Mouse (Mus musculus): ENCODE results near the gene Parp1. TPM values are rescaled to one million over a fixed set of nuclear protein-coding genes. Genes with fewer than 3 reads are reported as not detected.

The Parp1 gene
- polyA plus RNA-seq, 1 experiment, result 29.2 TPM

- H3ac ChIP-seq (ENCODE audit: control insufficient read depth, insufficient read length), result peak overlapping the region; percentile 50
- no peaks in the 10 kb centered on the region for H3K27me3 ChIP-seq (ENCODE audit: control insufficient read depth, insufficient read depth, insufficient read length)
- H3K4me3 ChIP-seq, result peak overlapping the region; percentile 45
- no peaks in the 10 kb centered on the region for H3K36me3 ChIP-seq (ENCODE audit: control insufficient read depth, insufficient read depth)
- peaks cover 30% of the 10 kb centered on the region for H3K79me2 ChIP-seq (ENCODE audit: control insufficient read depth, insufficient read depth)
- H3K4me2 ChIP-seq (ENCODE audit: low read depth), result peak overlapping the region; percentile 84
- no peak for TF ChIP-seq MYOG (IDR thresholded peaks at IDR 0.05; ENCODE audit: control insufficient read depth in 1 of 3, insufficient read depth in 1 of 3, insufficient read length in 2 of 3, low read depth in 2 of 3)
- no peak for TF ChIP-seq USF1 (IDR thresholded peaks at IDR 0.05; ENCODE audit: low read depth)
- no peak for TF ChIP-seq SRF (IDR thresholded peaks at IDR 0.05; ENCODE audit: control insufficient read depth, insufficient read length, low read depth)
- TF ChIP-seq POLR2A (IDR thresholded peaks at IDR 0.05; ENCODE audit: insufficient read length, low read depth), result no peak
- TF ChIP-seq TCF12 (IDR thresholded peaks at IDR 0.05; ENCODE audit: insufficient read depth, poor library complexity, severe bottlenecking), result no peak
- no peak for TF ChIP-seq MAX (IDR thresholded peaks at IDR 0.05; ENCODE audit: low read depth)
- no peak for TF ChIP-seq CEBPB (IDR thresholded peaks at IDR 0.05; ENCODE audit: insufficient read depth, poor library complexity, severe bottlenecking)
- TF ChIP-seq TCF3 (IDR thresholded peaks at IDR 0.05; ENCODE audit: insufficient read length, low read depth), result no peak
- no peak for TF ChIP-seq MYOD1 (IDR thresholded peaks at IDR 0.05; ENCODE audit: control insufficient read depth in 1 of 3, insufficient read length in 2 of 3, low read depth in 2 of 3)
These were observed 71.0 kb downstream of the Parp1 start for GRCm38 (mm10) chr1:180639416-180640401.

GRCm38 (mm10) chr1:180640605-180641125 is 71.9 kb downstream of the Parp1 start:
- no peaks in the 10 kb centered on the region for H3K36me3 ChIP-seq (ENCODE audit: control insufficient read depth, insufficient read depth)
- H3K4me2 ChIP-seq (ENCODE audit: low read depth), result peak overlapping the region; percentile 84
- TF ChIP-seq MYOD1 (IDR thresholded peaks at IDR 0.05; ENCODE audit: control insufficient read depth in 1 of 3, insufficient read length in 2 of 3, low read depth in 2 of 3), result no peak
- TF ChIP-seq REST (IDR thresholded peaks at IDR 0.05; ENCODE audit: insufficient read depth, insufficient read length), result no peak
- no peak for TF ChIP-seq MAX (IDR thresholded peaks at IDR 0.05; ENCODE audit: low read depth)
- no peak for TF ChIP-seq E2F4 (IDR thresholded peaks at IDR 0.05; ENCODE audit: insufficient read depth)
- TF ChIP-seq MYOG (IDR thresholded peaks at IDR 0.05; ENCODE audit: control insufficient read depth in 1 of 3, insufficient read depth in 1 of 3, insufficient read length in 2 of 3, low read depth in 2 of 3), result no peak
- no peak for TF ChIP-seq TCF3 (IDR thresholded peaks at IDR 0.05; ENCODE audit: insufficient read length, low read depth)
- no peak for TF ChIP-seq CEBPB (IDR thresholded peaks at IDR 0.05; ENCODE audit: insufficient read depth, poor library complexity, severe bottlenecking)
- H3K79me2 ChIP-seq (ENCODE audit: control insufficient read depth, insufficient read depth), result peaks cover 39% of the 10 kb centered on the region
- H3K4me3 ChIP-seq, result peak overlapping the region; percentile 45
- peak overlapping the region; percentile 50 for H3ac ChIP-seq (ENCODE audit: control insufficient read depth, insufficient read length)
- H3K27me3 ChIP-seq (ENCODE audit: control insufficient read depth, insufficient read depth, insufficient read length), result no peaks in the 10 kb centered on the region

- Histone ChIP-seq H3K79me2 (ENCODE audit: control insufficient read depth, insufficient read depth) (peaks cover 44% of the 10 kb centered on the region), H3ac (ENCODE audit: control insufficient read depth, insufficient read length) (peak within 1 kb of the TSS; percentile 50), H3K4me2 (ENCODE audit: low read depth) (peak within 1 kb of the TSS; percentile 91), H3K36me3 (ENCODE audit: control insufficient read depth, insufficient read depth) (no peaks in the 10 kb centered on the region), H3K27me3 (ENCODE audit: control insufficient read depth, insufficient read depth, insufficient read length) (no peaks in the 10 kb centered on the region), H3K4me3 (peak within 1 kb of the TSS; percentile 45)
- TF ChIP-seq MYOD1 (IDR thresholded peaks at IDR 0.05; ENCODE audit: control insufficient read depth in 1 of 3, insufficient read length in 2 of 3, low read depth in 2 of 3) (no peak), TCF3 (IDR thresholded peaks at IDR 0.05; ENCODE audit: insufficient read length, low read depth) (no peak), TCF12 (IDR thresholded peaks at IDR 0.05; ENCODE audit: insufficient read depth, poor library complexity, severe bottlenecking) (no peak), MAX (IDR thresholded peaks at IDR 0.05; ENCODE audit: low read depth) (no peak), MYOG (IDR thresholded peaks at IDR 0.05; ENCODE audit: control insufficient read depth in 1 of 3, insufficient read depth in 1 of 3, insufficient read length in 2 of 3, low read depth in 2 of 3) (no peak), USF1 (IDR thresholded peaks at IDR 0.05; ENCODE audit: low read depth) (no peak), POLR2AphosphoS2 (IDR thresholded peaks at IDR 0.05; ENCODE audit: insufficient read length, low read depth) (peak; percentile 60), SRF (IDR thresholded peaks at IDR 0.05; ENCODE audit: control insufficient read depth, insufficient read length, low read depth) (no peak), REST (IDR thresholded peaks at IDR 0.05; ENCODE audit: insufficient read depth, insufficient read length) (no peak), E2F4 (IDR thresholded peaks at IDR 0.05; ENCODE audit: insufficient read depth) (peak; percentile 99), POLR2A (IDR thresholded peaks at IDR 0.05; ENCODE audit: insufficient read length, low read depth) (peak; percentile 67), CEBPB (IDR thresholded peaks at IDR 0.05; ENCODE audit: insufficient read depth, poor library complexity, severe bottlenecking) (no peak)
These were observed 72.4 kb downstream of the Parp1 start, which contains the start of gene Lin9 for GRCm38 (mm10) chr1:180641137-180641517. Gene Lin9, plus strand, starts transcription at chr1:180641150.

GRCm38 (mm10) chr1:180641518-180642227 is 72.9 kb downstream of the Parp1 start:
- Histone ChIP-seq H3K4me3 (peak overlapping the region; percentile 45), H3ac (ENCODE audit: control insufficient read depth, insufficient read length) (peak overlapping the region; percentile 50), H3K27me3 (ENCODE audit: control insufficient read depth, insufficient read depth, insufficient read length) (no peaks in the 10 kb centered on the region), H3K4me2 (ENCODE audit: low read depth) (peak overlapping the region; percentile 91), H3K79me2 (ENCODE audit: control insufficient read depth, insufficient read depth) (peaks cover 49% of the 10 kb centered on the region), H3K36me3 (ENCODE audit: control insufficient read depth, insufficient read depth) (no peaks in the 10 kb centered on the region)
- TF ChIP-seq SRF (IDR thresholded peaks at IDR 0.05; ENCODE audit: control insufficient read depth, insufficient read length, low read depth) (no peak), MYOD1 (IDR thresholded peaks at IDR 0.05; ENCODE audit: control insufficient read depth in 1 of 3, insufficient read length in 2 of 3, low read depth in 2 of 3) (no peak), POLR2AphosphoS2 (IDR thresholded peaks at IDR 0.05; ENCODE audit: insufficient read length, low read depth) (no peak), TCF3 (IDR thresholded peaks at IDR 0.05; ENCODE audit: insufficient read length, low read depth) (no peak), REST (IDR thresholded peaks at IDR 0.05; ENCODE audit: insufficient read depth, insufficient read length) (no peak), USF1 (IDR thresholded peaks at IDR 0.05; ENCODE audit: low read depth) (no peak), MYOG (IDR thresholded peaks at IDR 0.05; ENCODE audit: control insufficient read depth in 1 of 3, insufficient read depth in 1 of 3, insufficient read length in 2 of 3, low read depth in 2 of 3) (no peak), TCF12 (IDR thresholded peaks at IDR 0.05; ENCODE audit: insufficient read depth, poor library complexity, severe bottlenecking) (no peak), E2F4 (IDR thresholded peaks at IDR 0.05; ENCODE audit: insufficient read depth) (no peak), POLR2A (IDR thresholded peaks at IDR 0.05; ENCODE audit: insufficient read length, low read depth) (no peak), MAX (IDR thresholded peaks at IDR 0.05; ENCODE audit: low read depth) (no peak), CEBPB (IDR thresholded peaks at IDR 0.05; ENCODE audit: insufficient read depth, poor library complexity, severe bottlenecking) (no peak)

All from myocyte (in vitro differentiated cells).